Comparison of ENCODE assay signal across 9 mouse cellular contexts in genomic region chr2:72978901-72979658, GRCm38 (mm10). TPM values are rescaled to one million over a fixed set of nuclear protein-coding genes. Genes with fewer than 3 reads are reported as not detected.
DNase-seq lines count a peak whose midpoint lies in the region; ATAC-seq and TF ChIP-seq lines count a peak whose summit lies in the region.
"Had no signal": no experiment of that assay in that cellular context is flagged by ENCODE, and none has a peak within 500 bp of the region (broad histone marks: within the 10 kb centered on the region; RNA-seq: fewer than 3 reads in every experiment).

No protein-coding gene starts in this region.

- H3K4me3 ChIP-seq in CH12.LX (replicated peaks in 1 of 3; ENCODE audit: low read depth in 2 of 3, low read length in 2 of 3, poor library complexity in 1 of 3), result peak overlapping the region; percentile 56 to 91 (median 75)
- H3K4me3 ChIP-seq in forebrain, embryonic 11.5 days (ENCODE audit: low read depth, low read length), result peak overlapping the region; percentile 100
- H3K4me3 ChIP-seq in heart, embryonic 16.5 days (ENCODE audit: low read length), result peak overlapping the region; percentile 87
- H3K4me3 ChIP-seq in liver, embryonic 15.5 days (replicated peaks), result peak overlapping the region; percentile 100
- H3K4me3 ChIP-seq in neural tube, embryonic 12.5 days, result peak overlapping the region; percentile 93
- H3K4me3 ChIP-seq in stomach, postnatal 0 days (ENCODE audit: low read depth, low read length), result peak overlapping the region; percentile 100

- H3K27me3 ChIP-seq in CH12.LX (replicated peaks), result no peaks in the 10 kb centered on the region
- no peaks in the 10 kb centered on the region for H3K27me3 ChIP-seq in forebrain, embryonic 11.5 days (ENCODE audit: control insufficient read depth, insufficient read depth, low read length)
- H3K27me3 ChIP-seq in heart, embryonic 16.5 days (ENCODE audit: control insufficient read depth, insufficient read depth, low read length), result no peaks in the 10 kb centered on the region
- no peaks in the 10 kb centered on the region for H3K27me3 ChIP-seq in liver, embryonic 15.5 days
- no peaks in the 10 kb centered on the region for H3K27me3 ChIP-seq in neural tube, embryonic 12.5 days (replicated peaks)
- no peaks in the 10 kb centered on the region for H3K27me3 ChIP-seq in stomach, postnatal 0 days (ENCODE audit: control insufficient read depth, insufficient read depth, low read length)

- WGBS in forebrain, embryonic 11.5 days, result 0% methylated on average over 51 of the region's 107 CpGs
- WGBS in heart, embryonic 16.5 days, result 0% methylated on average over 45 of the region's 107 CpGs
- WGBS in liver, embryonic 15.5 days (ENCODE audit: insufficient replicate concordance), result under 1% methylated on average over 96 of the region's 107 CpGs
- WGBS in neural tube, embryonic 12.5 days, result under 1% methylated on average over 56 of the region's 107 CpGs
- 1% methylated on average over 38 of the region's 107 CpGs for WGBS in stomach, postnatal 0 days

- TF ChIP-seq EP300 in CH12.LX (IDR thresholded peaks at IDR 0.05; ENCODE audit: low read length), result no peak
- no peak for TF ChIP-seq EP300 in stomach, postnatal 0 days (optimal IDR thresholded peaks at IDR 0.05)

- peaks cover 2 to 6% of the 10 kb centered on the region in 2 experiments for H3K36me3 ChIP-seq in CH12.LX (replicated peaks in 1 of 2; ENCODE audit: control insufficient read depth in 1 of 2, insufficient read depth in 1 of 2, low read length in 1 of 2)
- no peaks in the 10 kb centered on the region for H3K36me3 ChIP-seq in forebrain, embryonic 11.5 days (ENCODE audit: control insufficient read depth, insufficient read depth, low read length)
- H3K36me3 ChIP-seq in heart, embryonic 16.5 days (ENCODE audit: control insufficient read depth, insufficient read depth), result 0 out of 2 replicates have a peak, but pooled peaks cover 3% of the 10 kb centered on the region
- peaks cover 8% of the 10 kb centered on the region for H3K36me3 ChIP-seq in liver, embryonic 15.5 days (replicated peaks)
- H3K36me3 ChIP-seq in neural tube, embryonic 12.5 days, result no peaks in the 10 kb centered on the region
- no peaks in the 10 kb centered on the region for H3K36me3 ChIP-seq in stomach, postnatal 0 days (ENCODE audit: control insufficient read depth, insufficient read depth, low read length)

- H3K4me2 ChIP-seq in CH12.LX (ENCODE audit: insufficient read depth, low read depth, poor library complexity, severe bottlenecking), result no peak overlapping the region
- peak overlapping the region; percentile 73; the same call in 1 of the 2 replicates for H3K4me2 ChIP-seq in forebrain, embryonic 11.5 days (ENCODE audit: low read depth, low read length, severe bottlenecking)
- peak overlapping the region; percentile 82 for H3K4me2 ChIP-seq in heart, embryonic 16.5 days (ENCODE audit: low read depth, low read length)
- peak overlapping the region; percentile 70 for H3K4me2 ChIP-seq in liver, embryonic 15.5 days
- H3K4me2 ChIP-seq in neural tube, embryonic 12.5 days (replicated peaks), result peak overlapping the region; percentile 68
- peak overlapping the region; percentile 45 for H3K4me2 ChIP-seq in stomach, postnatal 0 days (replicated peaks; ENCODE audit: low read depth)

- H3K79me2 ChIP-seq in CH12.LX (replicated peaks; ENCODE audit: control insufficient read depth, extremely low read depth, insufficient read depth, poor library complexity, severe bottlenecking), result peaks cover 31% of the 10 kb centered on the region

- DNase-seq in CH12.LX (ENCODE audit: extremely low read depth), result peak; percentile 81
- peak; percentile 53 for DNase-seq in c-Kit-positive CD71-negative TER-119-negative erythroid progenitor cells, embryonic 14.5 days (ENCODE audit: low read depth)
- DNase-seq in forebrain, embryonic 11.5 days (ENCODE audit: low spot score), result peak; percentile 98
- DNase-seq in kidney, postnatal 36 days, result peak; percentile 93 to 94
- DNase-seq in stomach, postnatal 0 days (ENCODE audit: low spot score), result peak; percentile 95

- in situ Hi-C loops in CH12.LX (cut with MboI; ENCODE audit: low pct_ligation_motif_present, low pct_unique_long_range_greater_than_20kb, low sequenced_read_pairs), result no loop called here

- TF ChIP-seq POLR2A in CH12.LX (IDR thresholded peaks at IDR 0.05; ENCODE audit: low read depth, low read length), result peak; percentile 11

- H3K9ac ChIP-seq in CH12.LX (ENCODE audit: insufficient read depth, low read depth), result peak overlapping the region; percentile 100
- H3K9ac ChIP-seq in forebrain, embryonic 11.5 days (ENCODE audit: low read length), result peak overlapping the region; percentile 100
- H3K9ac ChIP-seq in heart, embryonic 16.5 days (ENCODE audit: low read length), result peak overlapping the region; percentile 99
- peak overlapping the region; percentile 100 for H3K9ac ChIP-seq in liver, embryonic 15.5 days
- peak overlapping the region; percentile 100 for H3K9ac ChIP-seq in neural tube, embryonic 12.5 days
- H3K9ac ChIP-seq in stomach, postnatal 0 days (ENCODE audit: low read length), result peak overlapping the region; percentile 100

- peaks cover 10 to 47% of the 10 kb centered on the region in 2 experiments for H3K4me1 ChIP-seq in CH12.LX (ENCODE audit: control insufficient read depth in 1 of 2, insufficient read depth in 2 of 2)
- no peaks in the 10 kb centered on the region; the same call in 1 of the 2 replicates for H3K4me1 ChIP-seq in forebrain, embryonic 11.5 days (replicated peaks; ENCODE audit: control insufficient read depth, insufficient read depth, low read length)
- peaks cover 17% of the 10 kb centered on the region for H3K4me1 ChIP-seq in heart, embryonic 16.5 days (ENCODE audit: control insufficient read depth, insufficient read depth, low read length)
- peaks cover 41% of the 10 kb centered on the region for H3K4me1 ChIP-seq in liver, embryonic 15.5 days (replicated peaks)
- peaks cover 17% of the 10 kb centered on the region for H3K4me1 ChIP-seq in neural tube, embryonic 12.5 days
- H3K4me1 ChIP-seq in stomach, postnatal 0 days (replicated peaks; ENCODE audit: control insufficient read depth, insufficient read depth), result no peaks in the 10 kb centered on the region

- H3K27ac ChIP-seq in CH12.LX (ENCODE audit: insufficient read depth, low read depth), result peak overlapping the region; percentile 98
- H3K27ac ChIP-seq in forebrain, embryonic 11.5 days (ENCODE audit: low read depth, low read length), result peak overlapping the region; percentile 100
- peak overlapping the region; percentile 100 for H3K27ac ChIP-seq in heart, embryonic 16.5 days (ENCODE audit: low read length)
- peak overlapping the region; percentile 100 for H3K27ac ChIP-seq in liver, embryonic 15.5 days (replicated peaks)
- peak overlapping the region; percentile 100 for H3K27ac ChIP-seq in neural tube, embryonic 12.5 days
- H3K27ac ChIP-seq in stomach, postnatal 0 days (replicated peaks), result peak overlapping the region; percentile 100

- no peak for TF ChIP-seq CTCF in CH12.LX (conservative IDR thresholded peaks at IDR 0.05 in 1 of 2, IDR thresholded peaks at IDR 0.05 in 1 of 2; ENCODE audit: low read depth in 2 of 2, low read length in 2 of 2)
- no peak for TF ChIP-seq CTCF in stomach, postnatal 0 days (IDR thresholded peaks at IDR 0.05; ENCODE audit: low read depth)

- peak; percentile 83 for ATAC-seq in forebrain, embryonic 11.5 days (replicated peaks; ENCODE audit: low FRiP score)
- peak; percentile 80 for ATAC-seq in heart, embryonic 16.5 days (replicated peaks; ENCODE audit: extremely low read depth, insufficient read depth, low FRiP score)
- peak; percentile 78 for ATAC-seq in liver, embryonic 15.5 days (ENCODE audit: insufficient read depth)
- peak; percentile 86 for ATAC-seq in neural tube, embryonic 12.5 days (ENCODE audit: low FRiP score, low read depth)
- ATAC-seq in stomach, postnatal 0 days (ENCODE audit: low FRiP score, low TSS enrichment), result peak; percentile 87

- no peak for TF ChIP-seq RAD21 in CH12.LX (IDR thresholded peaks at IDR 0.05; ENCODE audit: low read depth, low read length)

- no peaks in the 10 kb centered on the region for H3K9me3 ChIP-seq in CH12.LX (replicated peaks; ENCODE audit: low read length)
- H3K9me3 ChIP-seq in forebrain, embryonic 11.5 days (ENCODE audit: control insufficient read depth, low read length), result no peaks in the 10 kb centered on the region
- H3K9me3 ChIP-seq in heart, embryonic 16.5 days (replicated peaks; ENCODE audit: control insufficient read depth, low read length), result 0 out of 2 replicates have a peak, but pooled peaks cover 2% of the 10 kb centered on the region
- no peaks in the 10 kb centered on the region for H3K9me3 ChIP-seq in liver, embryonic 15.5 days (replicated peaks)
- H3K9me3 ChIP-seq in neural tube, embryonic 12.5 days, result no peaks in the 10 kb centered on the region
- H3K9me3 ChIP-seq in stomach, postnatal 0 days (ENCODE audit: control insufficient read depth, low read length), result no peaks in the 10 kb centered on the region

- dilution Hi-C loops in CH12.LX (cut with MboI; ENCODE audit: extremely low pct_ligation_motif_present, extremely low pct_unique_long_range_greater_than_20kb, low sequenced_read_pairs), result no loop called here

TF ChIP-seq in CH12.LX, 34 proteins besides CTCF, POLR2A, EP300 and RAD21 (continues in another document):
- peak; percentile 64 for TF ChIP-seq UBTF (IDR thresholded peaks at IDR 0.05; ENCODE audit: low read depth, low read length)
- peak; percentile 45 for TF ChIP-seq TCF12 (IDR thresholded peaks at IDR 0.05; ENCODE audit: low read depth, low read length)
- TF ChIP-seq MAZ (IDR thresholded peaks at IDR 0.05; ENCODE audit: low read depth, low read length), result peak; percentile 95
- TF ChIP-seq BHLHE40 (IDR thresholded peaks at IDR 0.05; ENCODE audit: low read depth, low read length), result peak; percentile 22; the same call in 1 of the 2 replicates

RNA-seq across cellular contexts. Expression of gene Sp3, which starts 1.2 kb away (rescaled TPM):
- 37.7 and 41.8 TPM in 2 replicates for total RNA-seq in CH12.LX (2012; rRNA removed)
- 86.8 and 95.7 TPM in 2 replicates for total RNA-seq in CH12.LX (2014; rRNA removed)
- polyA plus RNA-seq in CH12.LX (2012; ENCODE audit: insufficient read length, low read depth), result 33.8 and 40.4 TPM in 2 replicates
- polyA plus RNA-seq in forebrain, embryonic 11.5 days (2014; fragmentation: Nextera tagmentation; extraction: Ambion mirVana), result 71.5 and 74.9 TPM in 2 replicates
- polyA plus RNA-seq in heart, embryonic 16.5 days (2015; fragmentation: Nextera tagmentation; extraction: Ambion mirVana), result 34.8 and 37.5 TPM in 2 replicates
- 33.3 and 33.6 TPM in 2 replicates for polyA plus RNA-seq in liver, embryonic 15.5 days (2015; fragmentation: Nextera tagmentation; extraction: Ambion mirVana)
- polyA plus RNA-seq in neural tube, embryonic 12.5 days (2016; fragmentation: Nextera tagmentation; extraction: Ambion mirVana), result 56.9 and 58.5 TPM in 2 replicates
- polyA plus RNA-seq in stomach, postnatal 0 days (2015; fragmentation: Nextera tagmentation; extraction: Ambion mirVana), result 24.3 and 25.7 TPM in 2 replicates

RNA-seq across cellular contexts. Expression of gene Gm11084, which starts 7.4 kb away (rescaled TPM):
- total RNA-seq in CH12.LX (2012; rRNA removed), result not detected in 2 replicates
- total RNA-seq in CH12.LX (2014; rRNA removed), result not detected in 2 replicates
- polyA plus RNA-seq in CH12.LX (2012; ENCODE audit: insufficient read length, low read depth), result not detected in 2 replicates
- not detected in 2 replicates for polyA plus RNA-seq in forebrain, embryonic 11.5 days (2014; fragmentation: Nextera tagmentation; extraction: Ambion mirVana)
- polyA plus RNA-seq in heart, embryonic 16.5 days (2015; fragmentation: Nextera tagmentation; extraction: Ambion mirVana), result not detected in 2 replicates
- not detected in 2 replicates for polyA plus RNA-seq in liver, embryonic 15.5 days (2015; fragmentation: Nextera tagmentation; extraction: Ambion mirVana)
- not detected in 2 replicates for polyA plus RNA-seq in neural tube, embryonic 12.5 days (2016; fragmentation: Nextera tagmentation; extraction: Ambion mirVana)
- polyA plus RNA-seq in stomach, postnatal 0 days (2015; fragmentation: Nextera tagmentation; extraction: Ambion mirVana), result not detected in 2 replicates
- polyA plus RNA-seq: large intestine, adult 2 months had no signal

Comparison
In these comparisons a context has a peak if more than half of its experiments do, and no peak if none do; other contexts are left out.
1. Peak in every context shown above with its lines: DNase-seq, ATAC-seq, H3K4me3 ChIP-seq and H3K27ac ChIP-seq.